Mouse (Mus musculus) embryonic facial prominence, embryonic 10.5 days (tissue): ENCODE measurements at regions not wholly inside any gene's neighbourhood (a gene's known extent, or its start where the extent isn't known, plus 50 kb on each side); places are given as distances from the start of the nearest gene placed in this dataset.

ENCODE experiments used
- DNase-seq: peaks from one replicate; pipeline ENCODE4 v3.0.0-alpha.2; 2017; ENCODE audit warnings: low spot score
- H3K27ac ChIP-seq: fragments of 300-500 bp; sonication (generic); replicated peaks from 2 replicates; pipeline ENCODE4 v1.5.1; 2016; ENCODE audit warnings: mild to moderate bottlenecking
- H3K27me3 ChIP-seq: fragments of 300-500 bp; sonication (generic); replicated peaks from 2 replicates; pipeline ENCODE4 v1.6.1; 2016; ENCODE audit warnings: low read depth, mild to moderate bottlenecking; ENCODE audit not compliant: poor library complexity, severe bottlenecking
- H3K36me3 ChIP-seq: fragments of 300-500 bp; sonication (generic); replicated peaks from 2 replicates; pipeline ENCODE4 v1.6.1; 2016; ENCODE audit warnings: mild to moderate bottlenecking, moderate library complexity
- H3K4me1 ChIP-seq: fragments of 300-500 bp; sonication (generic); 2 replicates; pipeline ENCODE4 v1.6.1; 2016
- H3K4me3 ChIP-seq: fragments of 300-500 bp; sonication (generic); 2 replicates; pipeline ENCODE4 v1.5.1; 2016; ENCODE audit warnings: mild to moderate bottlenecking, moderate library complexity
- H3K9me3 ChIP-seq: fragments of 300-500 bp; sonication (generic); 2 replicates; pipeline ENCODE4 v1.6.1; 2016; ENCODE audit warnings: mild to moderate bottlenecking
- WGBS: fragments of 180-500 bp; shearing (Covaris S2); methylation state at CpG from one replicate; pipeline ENCODE4 v1.1.7; 2016; 5-methylcytosine and 5-hydroxymethylcytosine counted together

GRCm38 (mm10) chr15:52483598-52484165 lies 1401.0 kb upstream of the Gm7489 start:
- Histone ChIP-seq H3K27ac (no peak overlapping the region), H3K27me3 (no peaks in the 10 kb centered on the region), H3K4me1 (no peaks in the 10 kb centered on the region), H3K36me3 (no peaks in the 10 kb centered on the region), H3K9me3 (no peaks in the 10 kb centered on the region), H3K4me3 (no peak overlapping the region)
- DNase-seq = no peak
- 81% methylated on average over 5 of the region's 5 CpGs for WGBS

DNA sequence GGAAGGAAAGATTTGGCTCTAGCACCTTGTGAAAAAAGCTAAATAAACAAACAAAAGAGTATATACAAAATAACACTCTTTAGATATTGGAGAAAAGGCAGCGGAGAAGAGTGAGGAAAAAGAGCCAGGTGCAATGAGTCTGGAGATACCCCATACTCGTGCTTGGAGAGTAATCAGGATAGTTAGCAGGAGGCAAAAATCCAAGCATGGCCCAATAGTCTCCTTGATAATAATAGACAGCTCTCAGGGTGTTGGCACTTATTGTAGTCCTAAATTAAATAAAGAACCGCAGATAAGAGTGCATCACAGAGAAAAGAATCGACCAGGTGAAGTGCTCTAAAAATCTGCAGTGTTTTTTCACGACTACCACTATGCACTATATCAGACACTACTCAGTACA lies 1400.4 kb upstream of the Gm7489 start:
- H3K27me3 ChIP-seq = no peaks in the 10 kb centered on the region
- no peak overlapping the region for H3K27ac ChIP-seq
- no peak for DNase-seq
- H3K36me3 ChIP-seq = no peaks in the 10 kb centered on the region
- H3K9me3 ChIP-seq = no peaks in the 10 kb centered on the region
- no peaks in the 10 kb centered on the region for H3K4me1 ChIP-seq
- no peak overlapping the region for H3K4me3 ChIP-seq
- WGBS = 86% methylated on average over 5 of the region's 5 CpGs

DNA sequence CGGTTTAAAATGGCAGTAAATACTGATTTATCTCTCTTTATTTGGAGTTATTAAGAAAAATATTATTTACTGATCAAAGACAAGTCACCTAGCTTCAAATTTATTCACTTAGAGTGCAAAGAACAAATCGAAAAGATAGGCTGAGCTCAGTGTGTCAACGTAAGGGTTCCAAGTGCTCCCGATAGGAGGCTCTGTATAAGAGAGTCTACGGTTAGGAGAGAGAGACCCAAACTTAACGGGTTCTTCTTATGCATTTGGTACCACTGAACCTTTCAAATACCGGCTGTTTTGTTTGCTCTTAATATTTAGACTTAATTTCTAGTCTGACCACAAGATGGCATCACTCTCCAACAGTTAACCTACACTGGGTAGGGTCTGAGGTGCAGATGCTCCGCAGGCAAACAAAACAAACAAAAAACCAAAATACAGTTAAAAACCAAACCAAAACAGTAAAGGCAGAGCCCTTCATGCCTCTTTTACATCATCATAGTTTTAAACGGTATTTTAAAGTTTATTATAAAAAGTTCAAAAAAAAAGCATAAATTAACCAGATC lies 1379.4 kb upstream of the Gm7489 start:
- H3K36me3 ChIP-seq = no peaks in the 10 kb centered on the region
- H3K27me3 ChIP-seq = no peaks in the 10 kb centered on the region
- H3K9me3 ChIP-seq = no peaks in the 10 kb centered on the region
- H3K4me1 ChIP-seq = no peaks in the 10 kb centered on the region
- H3K27ac ChIP-seq = no peak overlapping the region
- no peak for DNase-seq
- 39% methylated on average over 9 of the region's 9 CpGs for WGBS
- H3K4me3 ChIP-seq = no peak overlapping the region

GRCm38 (mm10) chr15:52506930-52507329 lies 1377.8 kb upstream of the Gm7489 start:
- DNase-seq = peak; percentile 69
- H3K4me3 ChIP-seq = no peak overlapping the region
- H3K27me3 ChIP-seq = no peaks in the 10 kb centered on the region
- 4% methylated on average over 7 of the region's 7 CpGs for WGBS
- H3K36me3 ChIP-seq = no peaks in the 10 kb centered on the region
- H3K27ac ChIP-seq = no peak overlapping the region
- H3K9me3 ChIP-seq = no peaks in the 10 kb centered on the region
- H3K4me1 ChIP-seq = no peaks in the 10 kb centered on the region

DNA sequence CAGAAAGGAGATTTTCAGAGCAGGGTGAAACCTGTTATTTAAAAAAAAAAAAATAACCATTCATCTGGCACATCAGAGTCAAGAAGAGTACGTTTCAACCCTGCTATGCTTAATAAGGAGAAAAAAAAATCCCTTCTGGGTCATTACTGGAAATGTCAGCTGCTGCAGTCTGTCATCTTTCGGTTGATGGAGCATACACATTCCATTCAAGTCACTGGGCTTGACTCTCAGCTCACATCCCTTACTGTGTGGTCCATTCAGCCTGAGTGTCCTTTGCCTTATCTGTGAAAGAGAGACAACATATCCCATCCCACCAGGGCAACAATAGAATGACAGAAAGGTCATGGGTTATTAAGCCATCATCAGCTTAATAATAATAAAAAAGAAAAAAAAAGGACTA lies 1376.1 kb upstream of the Gm7489 start:
- Histone ChIP-seq H3K27me3 (no peaks in the 10 kb centered on the region), H3K27ac (no peak overlapping the region), H3K4me3 (no peak overlapping the region), H3K36me3 (no peaks in the 10 kb centered on the region), H3K9me3 (no peaks in the 10 kb centered on the region), H3K4me1 (no peaks in the 10 kb centered on the region)
- DNase-seq = no peak
- 74% methylated on average over 2 of the region's 2 CpGs for WGBS

DNA sequence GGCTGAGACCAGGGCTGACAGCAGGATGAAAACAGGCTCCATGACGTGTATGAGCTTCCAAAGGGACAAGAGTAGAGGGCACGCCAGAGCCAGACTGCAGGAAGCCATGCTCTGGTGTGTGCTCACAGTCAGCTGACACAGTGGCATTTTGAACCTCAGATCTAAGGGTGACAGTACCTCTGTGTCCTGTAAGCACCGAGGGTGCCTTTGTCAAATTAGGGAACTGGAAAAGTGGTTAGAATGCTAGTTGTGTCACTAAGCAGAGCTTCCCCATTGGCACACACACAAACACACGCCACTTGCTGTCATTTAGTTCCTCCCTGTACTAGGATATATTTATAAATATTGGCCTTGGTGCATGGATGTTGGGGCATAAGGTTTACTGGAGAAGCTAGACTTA lies 1374.6 kb upstream of the Gm7489 start:
- H3K27me3 ChIP-seq = no peaks in the 10 kb centered on the region
- 77% methylated on average over 4 of the region's 4 CpGs for WGBS
- no peaks in the 10 kb centered on the region for H3K4me1 ChIP-seq
- no peak overlapping the region for H3K4me3 ChIP-seq
- H3K27ac ChIP-seq = no peak overlapping the region
- H3K36me3 ChIP-seq = no peaks in the 10 kb centered on the region
- DNase-seq = no peak
- no peaks in the 10 kb centered on the region for H3K9me3 ChIP-seq

- Histone ChIP-seq H3K4me1 (no peaks in the 10 kb centered on the region), H3K27ac (no peak overlapping the region), H3K4me3 (no peak overlapping the region), H3K36me3 (no peaks in the 10 kb centered on the region), H3K27me3 (no peaks in the 10 kb centered on the region), H3K9me3 (no peaks in the 10 kb centered on the region)
- no peak for DNase-seq
- WGBS = 91% methylated on average over 2 of the region's 2 CpGs
These were observed 1348.1 kb upstream of the Gm7489 start for GRCm38 (mm10) chr15:52536594-52536993.

GRCm38 (mm10) chr15:52558682-52559081 lies 1326.0 kb upstream of the Gm7489 start:
- Histone ChIP-seq H3K4me1 (no peaks in the 10 kb centered on the region), H3K36me3 (no peaks in the 10 kb centered on the region), H3K27me3 (no peaks in the 10 kb centered on the region), H3K4me3 (no peak overlapping the region), H3K27ac (no peak overlapping the region), H3K9me3 (no peaks in the 10 kb centered on the region)
- DNase-seq = no peak

- Histone ChIP-seq H3K4me1 (no peaks in the 10 kb centered on the region), H3K9me3 (no peaks in the 10 kb centered on the region), H3K36me3 (no peaks in the 10 kb centered on the region), H3K27me3 (no peaks in the 10 kb centered on the region), H3K27ac (no peak overlapping the region), H3K4me3 (no peak overlapping the region)
- no peak for DNase-seq
- 86% methylated on average over 1 of the region's 1 CpGs for WGBS
These were observed 1320.6 kb upstream of the Gm7489 start for GRCm38 (mm10) chr15:52564078-52564477.

- no peaks in the 10 kb centered on the region for H3K9me3 ChIP-seq
- H3K4me1 ChIP-seq = no peaks in the 10 kb centered on the region
- no peak overlapping the region for H3K27ac ChIP-seq
- no peak for DNase-seq
- H3K36me3 ChIP-seq = no peaks in the 10 kb centered on the region
- no peaks in the 10 kb centered on the region for H3K27me3 ChIP-seq
- no peak overlapping the region for H3K4me3 ChIP-seq
- WGBS = 88% methylated on average over 5 of the region's 5 CpGs
These were observed 1319.3 kb upstream of the Gm7489 start for GRCm38 (mm10) chr15:52565449-52565851.

GRCm38 (mm10) chr15:52570256-52570655 lies 1314.5 kb upstream of the Gm7489 start:
- DNase-seq = no peak
- H3K27me3 ChIP-seq = no peaks in the 10 kb centered on the region
- H3K9me3 ChIP-seq = no peaks in the 10 kb centered on the region
- H3K36me3 ChIP-seq = no peaks in the 10 kb centered on the region
- H3K27ac ChIP-seq = no peak overlapping the region
- H3K4me1 ChIP-seq = no peaks in the 10 kb centered on the region
- WGBS = 92% methylated on average over 1 of the region's 1 CpGs
- no peak overlapping the region for H3K4me3 ChIP-seq

DNA sequence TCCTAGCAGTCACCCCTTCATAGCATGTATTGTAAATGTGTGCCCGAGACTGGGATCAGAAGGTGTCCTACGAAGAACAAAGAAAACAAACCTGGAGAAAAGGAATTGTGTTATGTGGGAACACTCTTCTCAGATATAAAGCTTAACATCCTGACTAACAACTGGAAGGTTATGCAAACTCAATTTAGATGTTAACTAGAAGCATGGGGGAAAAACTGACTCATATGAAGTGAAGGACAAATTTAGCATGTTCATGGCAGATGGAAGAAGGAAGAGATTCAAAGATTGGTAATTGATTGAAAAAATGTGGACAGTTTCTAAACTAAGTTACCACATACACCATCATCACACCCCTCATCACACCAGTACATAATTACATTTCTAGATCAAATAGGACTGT lies 1307.1 kb upstream of the Gm7489 start:
- no peaks in the 10 kb centered on the region for H3K27me3 ChIP-seq
- no peaks in the 10 kb centered on the region for H3K36me3 ChIP-seq
- H3K27ac ChIP-seq = no peak overlapping the region
- H3K4me1 ChIP-seq = no peaks in the 10 kb centered on the region
- DNase-seq = no peak
- no peak overlapping the region for H3K4me3 ChIP-seq
- 93% methylated on average over 2 of the region's 2 CpGs for WGBS
- H3K9me3 ChIP-seq = no peaks in the 10 kb centered on the region

DNA sequence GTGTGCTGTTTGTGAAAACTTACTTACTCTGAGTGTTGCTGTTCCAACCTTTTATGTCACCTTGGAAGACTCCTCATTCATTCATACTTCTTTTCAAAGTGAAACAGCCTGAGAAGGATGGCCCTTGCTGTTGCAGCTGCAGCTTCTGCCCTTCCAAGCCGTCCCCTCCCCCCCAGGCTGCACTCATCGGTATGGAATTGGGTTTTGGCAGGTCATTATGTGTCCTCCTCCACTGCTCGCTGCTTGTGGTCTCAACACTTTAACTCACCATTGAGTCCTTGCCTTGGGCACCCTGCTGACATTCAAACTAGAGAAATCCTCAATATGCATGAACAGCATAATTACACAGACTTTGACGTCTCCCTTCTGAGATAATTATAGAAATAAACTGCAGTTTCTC lies 1295.3 kb upstream of the Gm7489 start:
- 37% methylated on average over 4 of the region's 4 CpGs for WGBS

GRCm38 (mm10) chr15:52599511-52599910 lies 1285.2 kb upstream of the Gm7489 start:
- Histone ChIP-seq H3K27ac (no peak overlapping the region), H3K36me3 (no peaks in the 10 kb centered on the region), H3K4me3 (no peak overlapping the region), H3K9me3 (no peaks in the 10 kb centered on the region), H3K4me1 (no peaks in the 10 kb centered on the region), H3K27me3 (no peaks in the 10 kb centered on the region)
- no peak for DNase-seq

More for the DNA sequence above, 1295.3 kb upstream of the Gm7489 start:
- Histone ChIP-seq H3K36me3 (no peaks in the 10 kb centered on the region), H3K4me1 (no peaks in the 10 kb centered on the region), H3K27ac (no peak overlapping the region), H3K4me3 (no peak overlapping the region), H3K27me3 (no peaks in the 10 kb centered on the region), H3K9me3 (no peaks in the 10 kb centered on the region)
- DNase-seq = no peak
